Mouse (Mus musculus) MEL (cell line): ENCODE data around the gene Per1. TPM values are rescaled to one million over a fixed set of nuclear protein-coding genes. Genes with fewer than 3 reads are reported as not detected.

Experiments
- DNase-seq: peaks from one replicate; pipeline ENCODE4 v3.0.0; 2011; ENCODE audit warnings: low read depth, low spot score
- H3K27ac ChIP-seq: 2 replicates; pipeline ENCODE4 v1.5.1; 2012; ENCODE audit warnings: low read depth, mild to moderate bottlenecking, control low read depth, low read length, moderate library complexity; ENCODE audit not compliant: control insufficient read depth
- H3K27me3 ChIP-seq, 2 experiments: fragments of 150-350 bp in 1 of 2; sonication (generic) in 1 of 2; 2 replicates each; pipeline ENCODE4 v1.6.1; 2012; ENCODE audit warnings: low read length in 2 of 2, mild to moderate bottlenecking in 2 of 2, improper control_type of control experiment in 1 of 2, moderate library complexity in 1 of 2; ENCODE audit not compliant: insufficient read depth in 2 of 2, control insufficient read depth in 1 of 2
- H3K36me3 ChIP-seq, 2 experiments: 2 replicates each; pipeline ENCODE4 v1.6.1; 2012 to 2014; ENCODE audit warnings: low read length in 2 of 2, improper control_type of control experiment in 1 of 2, inconsistent platforms in 1 of 2, mild to moderate bottlenecking in 1 of 2; ENCODE audit not compliant: insufficient read depth in 2 of 2, control insufficient read depth in 1 of 2
- H3K4me1 ChIP-seq, 2 experiments: fragments of 150-350 bp in 1 of 2; sonication (generic) in 1 of 2; 2 replicates each; pipeline ENCODE4 v1.6.1; 2012; ENCODE audit warnings: low read length in 2 of 2, improper control_type of control experiment in 1 of 2, mild to moderate bottlenecking in 1 of 2; ENCODE audit not compliant: insufficient read depth in 2 of 2, control insufficient read depth in 1 of 2
- H3K4me3 ChIP-seq, 2 experiments: fragments of 150-350 bp in 1 of 2; sonication (generic) in 1 of 2; 2 replicates each; pipeline ENCODE4 v1.5.1; 2012; ENCODE audit warnings: low read depth in 2 of 2, low read length in 2 of 2, mild to moderate bottlenecking in 2 of 2, moderate library complexity in 2 of 2, control low read depth in 1 of 2, improper control_type of control experiment in 1 of 2; ENCODE audit not compliant: control insufficient read depth in 1 of 2, insufficient read depth in 1 of 2
- H3K79me2 ChIP-seq: 2 replicates; pipeline ENCODE4 v1.6.1; 2012; ENCODE audit warnings: mild to moderate bottlenecking, low read length, moderate library complexity; ENCODE audit not compliant: control insufficient read depth, poor library complexity, insufficient read depth
- H3K9ac ChIP-seq: 2 replicates; pipeline ENCODE4 v1.6.1; 2012; ENCODE audit warnings: low read depth, mild to moderate bottlenecking, control low read depth, low read length, moderate library complexity; ENCODE audit not compliant: control insufficient read depth, poor library complexity, severe bottlenecking
- H3K9me3 ChIP-seq: fragments of 150-350 bp; sonication (generic); replicated peaks from 2 replicates; pipeline ENCODE4 v1.6.1; 2012; ENCODE audit warnings: mild to moderate bottlenecking, low read length, improper control_type of control experiment, moderate library complexity; ENCODE audit not compliant: insufficient read depth
- CTCF ChIP-seq, 3 experiments: IDR thresholded peaks in 2 of 3; conservative IDR thresholded peaks in 1 of 3; 2 replicates each; pipeline ENCODE4 v1.5.1; 2011 to 2012; ENCODE audit warnings: low read length in 3 of 3, low read depth in 2 of 3, mild to moderate bottlenecking in 2 of 3, improper control_type of control experiment in 1 of 3, inconsistent platforms in 1 of 3, mixed read lengths in 1 of 3, moderate library complexity in 1 of 3; ENCODE audit not compliant: control insufficient read depth in 1 of 3, insufficient read depth in 1 of 3, poor library complexity in 1 of 3, severe bottlenecking in 1 of 3
- ELF1 ChIP-seq: IDR thresholded peaks from 2 replicates; pipeline ENCODE4 v1.6.1; 2014; ENCODE audit warnings: low read depth, mild to moderate bottlenecking, inconsistent platforms, low read length, improper control_type of control experiment, moderate library complexity
- GATA1 ChIP-seq: IDR thresholded peaks from 2 replicates; pipeline ENCODE4 v1.6.1; 2011; ENCODE audit warnings: low read depth, low read length, improper control_type of control experiment
- MEF2A ChIP-seq: IDR thresholded peaks from 2 replicates; pipeline ENCODE4 v1.6.1; 2014; ENCODE audit warnings: low read depth, mild to moderate bottlenecking, inconsistent platforms, low read length, improper control_type of control experiment; ENCODE audit not compliant: poor library complexity, insufficient replicate concordance, severe bottlenecking; ENCODE audit errors: extremely low read depth
- RCOR1 ChIP-seq: IDR thresholded peaks from 2 replicates; pipeline ENCODE4 v1.6.1; 2012; ENCODE audit warnings: low read depth, mild to moderate bottlenecking, inconsistent platforms, low read length, improper control_type of control experiment
- SMC3 ChIP-seq: IDR thresholded peaks from 2 replicates; pipeline ENCODE4 v1.6.1; 2011; ENCODE audit warnings: low read depth, low read length, improper control_type of control experiment
- TBP ChIP-seq: IDR thresholded peaks from 2 replicates; pipeline ENCODE4 v1.8.0; 2011; ENCODE audit warnings: low read depth, low read length, improper control_type of control experiment
- USF2 ChIP-seq, 2 experiments: IDR thresholded peaks; 2 replicates each; pipeline ENCODE4 v1.6.1; 2011 to 2012; ENCODE audit warnings: improper control_type of control experiment in 2 of 2, low read length in 2 of 2, borderline replicate concordance in 1 of 2, inconsistent platforms in 1 of 2, low read depth in 1 of 2, mild to moderate bottlenecking in 1 of 2; ENCODE audit not compliant: insufficient read depth in 1 of 2
- polyA plus RNA-seq, 2 experiments: library from polyadenylated mRNA; stranded (reverse) in 1 of 2; unstranded in 1 of 2; fragments of >175 nt in 1 of 2; fragments of >200 nt in 1 of 2; gene quantifications; 2 replicates each; pipeline versions ENCODE4 v1.2.1 to v1.2.4; 2012; ENCODE audit warnings: low replicate concordance in 2 of 2, low read depth in 1 of 2; ENCODE audit not compliant: insufficient read length in 2 of 2, insufficient read depth in 1 of 2, missing spikeins in 1 of 2
- total RNA-seq: library from RNA; depleted of rRNA; stranded (reverse); fragments of 300-350 nt; gene quantifications from 2 replicates; pipeline ENCODE4 v1.2.3, GENCODE M21; 2012

Gene Per1
- total and polyA plus RNA-seq, 3 experiments, result 4.5 to 34.9 TPM; not detected in 1

DNA sequence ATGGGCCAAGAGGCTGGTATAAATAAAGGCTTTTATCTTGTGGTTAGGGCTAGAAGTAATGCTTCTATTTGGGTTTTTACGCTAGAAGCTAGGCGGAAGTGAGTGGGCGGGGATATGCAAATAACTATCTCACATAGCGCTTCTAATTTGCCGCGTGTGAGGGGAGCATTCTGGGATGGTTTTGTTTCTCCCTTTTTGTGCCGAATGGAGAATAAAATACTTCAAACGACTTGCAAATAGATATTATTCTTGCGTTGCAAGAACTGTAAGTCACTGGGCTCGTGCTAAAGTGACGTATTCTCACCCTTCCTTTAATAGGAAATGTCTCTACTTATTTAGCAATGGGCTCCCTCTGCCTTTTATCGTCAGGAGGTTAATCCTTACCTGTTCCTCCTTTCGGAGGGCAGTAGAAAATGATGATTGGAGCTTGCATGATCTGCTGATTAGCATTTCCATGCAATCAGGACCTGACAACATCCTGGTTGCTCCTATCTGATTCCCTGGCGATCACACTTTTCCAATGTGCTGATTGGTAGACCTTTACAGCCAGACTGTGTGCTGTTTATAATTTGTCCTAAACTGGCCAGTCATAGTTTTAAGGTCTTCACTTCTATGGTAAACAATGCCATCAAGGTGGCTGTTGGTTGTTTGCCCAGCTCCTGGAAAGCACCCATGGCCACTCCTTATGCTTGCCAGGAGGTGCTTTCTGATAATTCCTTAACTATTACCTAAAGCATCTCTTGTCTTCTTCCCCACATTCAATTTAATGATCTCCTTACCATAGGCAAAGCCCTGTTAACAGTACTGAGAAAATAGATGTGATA lies 21.7 kb upstream of the Per1 start (continued):
- TF ChIP-seq MEF2A (no peak), ELF1 (peak; percentile 86), RCOR1 (no peak), GATA1 (peak; percentile 81)

DNA sequence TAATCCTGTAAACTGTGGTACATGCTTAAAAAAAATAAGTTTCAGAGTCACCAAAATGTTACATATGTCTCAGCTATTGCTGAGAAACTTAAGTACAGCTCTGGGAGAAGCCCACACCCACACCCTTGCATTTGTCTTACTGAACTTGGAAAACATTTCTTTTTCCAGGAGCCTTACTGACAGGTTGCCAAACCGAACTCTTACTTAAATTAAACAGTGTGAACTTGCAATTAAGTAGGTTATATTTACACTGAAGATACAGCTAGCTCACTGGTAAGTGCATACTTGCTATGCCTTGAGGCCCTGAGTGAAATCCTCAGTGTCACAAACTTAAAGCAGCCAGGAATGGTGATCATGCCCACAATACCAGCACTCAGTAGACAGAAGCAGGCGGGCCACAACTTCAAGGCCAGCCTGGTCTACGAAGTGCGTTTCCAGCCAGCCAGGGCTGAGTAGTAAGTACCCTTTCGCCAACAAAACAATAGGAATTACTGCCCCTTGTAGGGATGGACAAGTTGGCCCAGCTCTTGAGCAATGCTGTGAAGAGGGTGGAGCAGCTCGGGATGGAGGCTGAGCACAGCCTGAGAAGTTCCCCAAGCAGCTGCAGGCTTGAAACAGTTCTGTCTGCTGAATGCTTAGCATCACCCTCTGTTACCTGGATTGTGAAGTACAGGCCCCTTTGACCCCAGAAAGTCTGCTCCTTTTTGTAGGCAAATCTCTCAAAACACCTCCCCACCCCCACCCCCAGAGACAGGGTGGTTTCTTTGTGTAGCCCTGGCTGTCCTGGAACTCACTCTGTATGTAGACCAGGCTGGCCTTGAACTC lies 20.9 kb upstream of the Per1 start:
- Histone ChIP-seq H3K27me3 (no peaks in the 10 kb centered on the region), H3K27ac (peak overlapping the region; percentile 1; the same call in 1 of the 2 replicates), H3K9ac (no peak overlapping the region; the same call in 1 of the 2 replicates), H3K4me1 (peaks cover 0 to 13% of the 10 kb centered on the region in 2 experiments; a peak in 3 of 4 replicates), H3K4me3 (no peak overlapping the region), H3K79me2 (peaks cover 5% of the 10 kb centered on the region; the same call in 1 of the 2 replicates), H3K36me3 (peaks cover 0 to 3% of the 10 kb centered on the region in 2 experiments; a peak in 1 of 4 replicates), H3K9me3 (no peaks in the 10 kb centered on the region)
- TF ChIP-seq CTCF (IDR thresholded peaks at IDR 0.05 in 2 of 3, conservative IDR thresholded peaks at IDR 0.05 in 1 of 3; ENCODE audit: control insufficient read depth in 1 of 3, insufficient read depth in 1 of 3, low read depth in 2 of 3, low read length in 3 of 3, poor library complexity in 1 of 3, severe bottlenecking in 1 of 3) (no peak), SMC3 (0 out of 2 replicates have a peak, but pooled peaks have one; percentile 3)
- peak; percentile 38 for DNase-seq

DNA sequence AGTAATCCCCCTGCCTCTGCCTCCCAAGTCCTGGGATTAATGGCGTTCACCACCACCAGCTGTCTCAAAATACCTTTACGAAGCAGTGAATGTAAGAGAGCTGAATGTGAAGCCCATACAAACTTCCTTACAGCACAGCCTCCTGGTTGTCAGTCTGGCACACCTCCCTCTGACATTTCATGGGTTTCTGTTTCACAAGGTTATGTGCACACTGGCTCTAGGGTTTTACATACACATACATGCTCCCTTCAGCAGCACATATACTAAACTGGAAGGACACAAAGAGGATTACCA lies 20.3 kb upstream of the Per1 start:
- no peak overlapping the region for H3K27ac ChIP-seq
- H3K36me3 ChIP-seq, result peaks cover 0 to 3% of the 10 kb centered on the region in 2 experiments; a peak in 1 of 4 replicates
- peaks cover 0 to 14% of the 10 kb centered on the region in 2 experiments; a peak in 3 of 4 replicates for H3K4me1 ChIP-seq
- no peak for DNase-seq
- no peaks in the 10 kb centered on the region for H3K27me3 ChIP-seq
- no peak overlapping the region for H3K9ac ChIP-seq
- TF ChIP-seq USF2 (IDR thresholded peaks at IDR 0.05; ENCODE audit: borderline replicate concordance in 1 of 2, insufficient read depth in 1 of 2, low read depth in 1 of 2, low read length in 2 of 2) (no peak), TBP (peak; percentile 69; the same call in 1 of the 2 replicates)
- no peaks in the 10 kb centered on the region for H3K9me3 ChIP-seq
- H3K4me3 ChIP-seq, result no peak overlapping the region
- peaks cover 5% of the 10 kb centered on the region; the same call in 1 of the 2 replicates for H3K79me2 ChIP-seq
